Mouse (Mus musculus) macrophage (primary cell): ENCODE measurements around the gene Ptgfrn. TPM values are rescaled to one million over a fixed set of nuclear protein-coding genes. Genes with fewer than 3 reads are reported as not detected.

ENCODE experiments used
- H3K27ac ChIP-seq: fragments of 350-480 bp; formaldehyde crosslinking; 2 replicates; pipeline ENCODE4 v1.9.0; 2021
- H3K36me3 ChIP-seq: fragments of 350-480 bp; formaldehyde crosslinking; 2 replicates; pipeline ENCODE4 v1.9.0; 2021; ENCODE audit errors: inconsistent target
- H3K4me3 ChIP-seq: fragments of 350-480 bp; formaldehyde crosslinking; 2 replicates; pipeline ENCODE4 v1.9.0; 2021; ENCODE audit errors: inconsistent target
- H3K79me2 ChIP-seq: fragments of 350-480 bp; formaldehyde crosslinking; 2 replicates; pipeline ENCODE4 v1.9.0; 2021; ENCODE audit errors: inconsistent target
- WGBS: methylation state at CpG from one replicate; pipeline ENCODE4 v1.1.7; 2026; ENCODE audit warnings: inconsistent platforms; ENCODE audit not compliant: missing documents; 5-methylcytosine and 5-hydroxymethylcytosine counted together
- polyA plus RNA-seq: library from polyadenylated mRNA; stranded (reverse); fragments of 250-400 nt; gene quantifications from 3 replicates; pipeline ENCODE4 v1.2.4, GENCODE M21; 2018; ENCODE audit warnings: inconsistent platforms

The Ptgfrn gene
- polyA plus RNA-seq, 1 experiment from 2014 or later: 0.67 TPM

DNA sequence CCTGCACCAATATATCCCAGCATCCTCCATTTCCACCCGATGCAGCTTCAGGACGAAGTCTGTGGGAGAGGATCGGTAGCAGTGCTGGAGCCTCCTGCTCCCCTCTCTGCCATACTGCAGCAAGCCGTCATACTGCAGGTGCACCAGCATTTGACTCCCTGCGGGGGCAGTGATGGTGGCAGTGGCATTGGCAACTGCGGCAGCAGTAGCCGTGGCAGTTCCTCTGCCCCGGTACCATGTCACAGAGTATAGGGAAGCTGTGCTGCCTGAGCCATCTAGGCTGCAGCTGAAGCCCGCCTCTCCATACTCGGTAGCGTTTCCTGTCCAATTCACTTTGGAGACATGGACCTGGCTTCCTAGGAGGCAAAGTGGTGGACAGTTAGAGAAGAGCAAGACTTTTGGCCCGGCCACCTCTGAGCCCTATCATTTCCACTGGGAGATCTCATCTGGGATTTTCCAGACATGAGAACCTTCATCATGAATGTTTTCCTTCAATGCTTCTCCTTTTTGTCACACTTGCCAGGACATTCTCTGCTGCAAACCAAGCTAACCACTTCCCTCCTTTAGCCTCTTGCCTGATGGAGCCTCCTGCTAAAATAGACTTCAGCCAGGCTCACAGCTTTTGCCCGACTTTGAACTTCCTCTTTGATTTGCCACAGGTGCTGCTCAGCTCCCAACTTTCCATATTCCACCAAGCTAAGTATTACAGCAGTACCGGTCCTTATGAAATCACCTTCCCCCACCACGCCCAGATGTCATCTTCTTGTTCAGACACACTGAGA lies 106.3 kb downstream of the Ptgfrn start:
- Histone ChIP-seq H3K79me2 (no peaks in the 10 kb centered on the region), H3K4me3 (no peak overlapping the region), H3K27ac (peak overlapping the region; percentile 60), H3K36me3 (no peaks in the 10 kb centered on the region)
- WGBS: 16% methylated on average over 15 of the region's 15 CpGs

DNA sequence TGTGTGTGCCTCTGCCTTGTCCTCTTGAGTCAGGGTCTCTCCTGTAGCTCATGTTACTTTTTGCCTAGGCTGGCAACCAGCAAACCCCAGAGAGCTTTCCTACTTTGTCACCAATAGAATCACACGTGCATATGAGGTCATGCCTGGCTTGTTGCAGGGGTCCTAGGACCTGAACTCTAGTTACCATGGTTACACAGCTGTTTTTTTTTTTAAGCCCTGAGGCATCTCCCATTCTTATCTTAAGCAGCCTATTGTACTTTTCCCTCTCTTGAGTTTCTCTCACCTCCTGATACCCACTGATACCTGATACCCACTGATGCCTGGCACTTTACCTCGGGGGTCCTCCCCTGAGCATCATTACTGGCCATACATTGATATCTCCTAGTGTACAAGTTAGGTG lies 110.3 kb downstream of the Ptgfrn start:
- Histone ChIP-seq H3K36me3 (no peaks in the 10 kb centered on the region), H3K27ac (no peak overlapping the region), H3K79me2 (no peaks in the 10 kb centered on the region), H3K4me3 (no peak overlapping the region)
- 89% methylated on average over 2 of the region's 2 CpGs for WGBS

DNA sequence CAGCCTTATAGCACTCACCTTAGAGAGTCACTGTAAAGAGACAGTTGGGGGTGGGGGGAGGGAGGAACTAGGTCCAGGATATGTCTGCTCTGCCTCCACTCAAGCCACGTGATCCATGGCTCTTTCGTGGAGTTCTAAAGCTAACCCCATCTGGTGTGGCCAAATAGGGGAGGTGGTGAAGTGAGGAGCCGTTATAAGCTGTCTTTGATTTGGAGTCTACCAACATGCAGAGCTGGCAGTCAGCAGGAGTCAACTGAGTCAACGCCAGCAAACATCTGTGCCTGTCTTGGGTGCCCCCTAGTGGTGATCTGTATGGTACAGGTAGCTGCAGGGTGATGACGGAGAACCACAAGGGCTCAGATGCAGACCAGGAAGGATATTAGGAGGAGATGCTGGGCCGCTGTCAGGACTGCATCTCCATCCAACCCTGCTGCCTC lies 111.2 kb downstream of the Ptgfrn start:
- H3K27ac ChIP-seq: no peak overlapping the region
- no peak overlapping the region for H3K4me3 ChIP-seq
- H3K36me3 ChIP-seq: no peaks in the 10 kb centered on the region
- H3K79me2 ChIP-seq: no peaks in the 10 kb centered on the region
- 58% methylated on average over 6 of the region's 6 CpGs for WGBS

DNA sequence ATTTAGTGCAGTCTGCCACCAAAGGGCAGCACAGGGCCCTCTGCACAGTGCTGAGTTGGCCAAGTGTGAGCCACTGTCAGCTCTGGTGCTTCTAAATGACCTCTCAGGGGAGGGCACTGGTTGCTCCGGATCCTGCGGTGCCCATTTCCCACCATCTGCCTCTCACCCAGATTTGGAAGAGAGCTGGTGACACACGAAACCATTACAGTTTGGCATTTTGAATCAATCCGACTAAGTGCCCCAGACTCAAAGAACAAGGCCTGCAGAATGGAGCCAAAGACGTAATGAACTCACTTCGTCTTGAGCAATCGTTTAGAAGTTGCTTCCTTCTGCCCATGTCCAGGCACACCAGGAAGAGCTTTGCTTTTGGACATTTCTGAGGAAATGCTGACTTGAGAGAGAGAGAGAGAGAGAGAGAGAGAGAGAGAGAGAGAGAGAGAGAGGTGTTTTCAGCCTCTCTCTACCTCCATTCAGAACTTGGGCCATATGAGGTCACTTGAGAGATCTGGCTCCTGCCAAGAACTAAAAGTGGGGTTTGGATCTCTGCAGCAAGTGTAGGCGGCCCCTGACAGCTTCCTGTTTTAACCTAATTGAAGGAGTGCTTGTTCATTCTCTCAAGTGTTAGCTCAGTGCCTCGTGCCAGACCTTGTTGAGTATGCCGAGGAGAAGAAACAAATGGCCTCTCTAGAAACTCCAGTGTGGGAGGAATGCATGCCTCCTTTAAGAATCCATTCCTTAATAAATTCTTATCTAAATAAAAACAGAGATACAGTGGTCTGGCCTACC lies 112.1 kb downstream of the Ptgfrn start:
- Histone ChIP-seq H3K27ac (peak overlapping the region; percentile 57), H3K4me3 (no peak overlapping the region), H3K79me2 (no peaks in the 10 kb centered on the region), H3K36me3 (no peaks in the 10 kb centered on the region)
- WGBS: 45% methylated on average over 7 of the region's 10 CpGs

DNA sequence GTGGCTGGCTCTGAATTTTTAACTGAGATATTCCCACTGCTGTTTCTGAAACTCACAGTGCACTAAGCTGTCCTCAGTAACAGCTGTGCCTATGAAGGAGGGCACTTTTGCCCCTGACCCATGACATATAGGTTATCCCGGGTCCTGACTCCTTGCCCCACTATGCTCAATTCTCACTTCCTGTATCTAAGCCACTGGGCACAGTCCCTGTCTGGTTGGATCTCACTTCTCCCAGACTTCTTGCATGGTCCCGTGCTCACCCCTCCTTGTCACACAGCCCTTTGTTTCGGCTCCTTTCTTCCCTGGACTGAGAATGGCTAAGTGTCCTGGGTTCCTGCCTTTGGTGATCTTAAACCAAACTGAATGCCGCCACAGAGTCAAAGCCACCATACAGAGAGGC lies 115.8 kb downstream of the Ptgfrn start:
- 64% methylated on average over 4 of the region's 4 CpGs for WGBS
- Histone ChIP-seq H3K4me3 (peak overlapping the region; percentile 17; the same call in 1 of the 2 replicates), H3K36me3 (no peaks in the 10 kb centered on the region), H3K27ac (peak overlapping the region; percentile 55), H3K79me2 (no peaks in the 10 kb centered on the region)

DNA sequence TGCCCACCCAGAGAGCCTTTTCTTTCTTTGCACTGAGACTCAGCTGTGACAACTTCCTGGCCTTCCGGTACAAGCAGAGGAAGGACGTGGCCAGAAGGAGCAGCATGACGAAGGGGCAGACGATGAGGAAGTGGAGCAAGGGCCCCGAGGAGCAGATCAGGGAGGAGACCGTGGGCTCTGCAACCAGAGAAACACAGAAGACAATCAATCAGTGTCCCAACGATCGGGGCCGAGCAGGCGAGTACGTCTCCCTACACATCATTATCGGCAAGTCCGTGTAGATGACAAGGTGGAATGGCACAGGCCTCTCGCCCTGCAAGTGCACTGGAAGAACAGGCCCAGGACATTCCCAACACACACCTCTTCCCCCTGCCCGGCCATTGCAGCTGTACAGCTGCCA lies 116.4 kb downstream of the Ptgfrn start:
- Histone ChIP-seq H3K27ac (peak overlapping the region; percentile 55), H3K79me2 (no peaks in the 10 kb centered on the region), H3K4me3 (peak overlapping the region; percentile 17; the same call in 1 of the 2 replicates), H3K36me3 (no peaks in the 10 kb centered on the region)
- WGBS: 14% methylated on average over 15 of the region's 15 CpGs

DNA sequence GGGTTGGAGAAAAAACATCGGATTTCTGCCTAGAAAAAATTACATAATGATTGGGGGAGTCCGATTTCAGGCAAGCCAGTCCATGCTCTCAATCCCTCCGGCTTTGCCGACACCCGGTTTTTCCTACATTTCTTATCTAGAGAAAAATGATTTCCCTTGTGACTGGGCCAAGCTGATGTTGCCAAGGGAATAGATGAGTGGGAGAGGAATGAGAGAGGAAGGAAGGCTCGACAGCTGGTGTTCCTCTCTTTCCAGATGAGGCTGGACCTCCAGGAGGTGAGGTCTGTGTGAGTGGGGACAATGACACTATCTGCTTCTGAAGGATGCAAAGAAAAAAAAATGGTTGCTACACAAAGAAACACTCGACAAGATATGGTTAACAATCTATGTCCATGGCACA lies 116.9 kb downstream of the Ptgfrn start:
- H3K4me3 ChIP-seq: no peak overlapping the region
- WGBS: 85% methylated on average over 7 of the region's 7 CpGs
- H3K27ac ChIP-seq: no peak overlapping the region
- H3K36me3 ChIP-seq: no peaks in the 10 kb centered on the region
- no peaks in the 10 kb centered on the region for H3K79me2 ChIP-seq

Other genes with a start within 250 kb of the Ptgfrn start
- 0.89 to 1.6 TPM (median 1.2 TPM) in 3 replicates for gene Trim45, start 188.1 kb downstream of the Ptgfrn start, polyA plus RNA-seq
- gene Ttf2, start 140.6 kb downstream of the Ptgfrn start, polyA plus RNA-seq: 5.9 to 10.8 TPM (median 6.1 TPM) in 3 replicates
- gene Cd101, start 80.7 kb downstream of the Ptgfrn start, polyA plus RNA-seq: 0.10 to 0.20 TPM (median 0.14 TPM) in 3 replicates
- gene Cd2, start 177.7 kb upstream of the Ptgfrn start, polyA plus RNA-seq: 0.59 TPM in 1 of 3 replicates, not detected in the others